ENCODE assay signal across 8 mouse cellular contexts in genomic region chr5:31194486-31195485, GRCm38 (mm10). TPM values are rescaled to one million over a fixed set of nuclear protein-coding genes. Genes with fewer than 3 reads are reported as not detected.
DNase-seq lines count a peak whose midpoint lies in the region; ATAC-seq and TF ChIP-seq lines count a peak whose summit lies in the region.

No protein-coding gene starts in this region.

- H3K9me3 ChIP-seq in heart, embryonic 11.5 days (replicated peaks; ENCODE audit: control insufficient read depth, low read length), result no peaks in the 10 kb centered on the region
- H3K9me3 ChIP-seq in ES-E14 (ENCODE audit: control insufficient read depth, insufficient read depth, low read depth, low read length), result no peaks in the 10 kb centered on the region
- no peaks in the 10 kb centered on the region for H3K9me3 ChIP-seq in hindbrain, embryonic 13.5 days
- H3K9me3 ChIP-seq in midbrain, embryonic 10.5 days (replicated peaks), result no peaks in the 10 kb centered on the region

- DNase-seq in heart, adult 2 months, result no peak
- DNase-seq in ES-E14 (ENCODE audit: low read depth, low spot score), result no peak
- no peak for DNase-seq in midbrain, embryonic 10.5 days (ENCODE audit: low spot score)
- DNase-seq in left cerebral cortex, adult 11 months (ENCODE audit: low spot score), result no peak
- DNase-seq in ovary, postnatal 10 days (ENCODE audit: low spot score), result no peak
- DNase-seq in urinary bladder, postnatal 25 days (ENCODE audit: low spot score), result no peak

- H3K27me3 ChIP-seq in heart, embryonic 11.5 days (ENCODE audit: control insufficient read depth, insufficient read depth, low read length), result no peaks in the 10 kb centered on the region
- no peaks in the 10 kb centered on the region for H3K27me3 ChIP-seq in heart, adult 2 months (ENCODE audit: control insufficient read depth, insufficient read depth, low read length)
- H3K27me3 ChIP-seq in hindbrain, embryonic 13.5 days, result no peaks in the 10 kb centered on the region
- H3K27me3 ChIP-seq in midbrain, embryonic 10.5 days (ENCODE audit: low read depth, poor library complexity, severe bottlenecking), result no peaks in the 10 kb centered on the region

- H3K27ac ChIP-seq in heart, embryonic 11.5 days (ENCODE audit: low read depth, low read length), result no peak overlapping the region
- no peak overlapping the region for H3K27ac ChIP-seq in heart, adult 2 months
- peak overlapping the region; percentile 45; the same call in 1 of the 2 replicates for H3K27ac ChIP-seq in ES-E14 (ENCODE audit: insufficient read depth, low read depth, low read length, poor library complexity, severe bottlenecking)
- H3K27ac ChIP-seq in hindbrain, embryonic 13.5 days, result no peak overlapping the region
- no peak overlapping the region for H3K27ac ChIP-seq in midbrain, embryonic 10.5 days (replicated peaks)

- 91% methylated on average over 16 of the region's 16 CpGs for WGBS in heart, embryonic 11.5 days (ENCODE audit: insufficient replicate concordance)
- 87% methylated on average over 16 of the region's 16 CpGs for WGBS in heart, adult 2 months
- WGBS in hindbrain, embryonic 13.5 days, result 95% methylated on average over 16 of the region's 16 CpGs
- 92% methylated on average over 16 of the region's 16 CpGs for WGBS in midbrain, embryonic 10.5 days

- no peak for TF ChIP-seq EP300 in heart, adult 2 months (IDR thresholded peaks at IDR 0.05; ENCODE audit: insufficient read depth, low read depth, low read length)

- H3K4me3 ChIP-seq in heart, embryonic 11.5 days (ENCODE audit: low read depth, low read length), result peak overlapping the region; percentile 73
- H3K4me3 ChIP-seq in heart, adult 2 months, result no peak overlapping the region
- peak overlapping the region in 1 of 2 experiments; percentile 92; a peak in 2 of 4 replicates for H3K4me3 ChIP-seq in ES-E14 (ENCODE audit: insufficient read depth in 1 of 2, low read depth in 1 of 2, low read length in 2 of 2, poor library complexity in 1 of 2, severe bottlenecking in 1 of 2)
- H3K4me3 ChIP-seq in hindbrain, embryonic 13.5 days, result peak overlapping the region; percentile 89
- peak overlapping the region; percentile 93 for H3K4me3 ChIP-seq in midbrain, embryonic 10.5 days

- no peak for TF ChIP-seq CTCF in heart, adult 2 months (IDR thresholded peaks at IDR 0.05)

- no peak for ATAC-seq in heart, embryonic 11.5 days (replicated peaks; ENCODE audit: insufficient number of reproducible peaks, low FRiP score, low TSS enrichment)
- no peak for ATAC-seq in hindbrain, embryonic 13.5 days (ENCODE audit: low FRiP score)

- in situ Hi-C loops in ES-E14 (cut with MboI; ENCODE audit: low sequenced_read_pairs in 2 of 2, unreplicated experiment in 2 of 2), result no loop called here

- H3K79me2 ChIP-seq in heart, adult 2 months (replicated peaks; ENCODE audit: control insufficient read depth, insufficient read depth, low read length), result no peaks in the 10 kb centered on the region

- intact Hi-C loops in heart, adult 2 months (cut with DNase I), result no loop called here

- peak overlapping the region; percentile 90 for H3K9ac ChIP-seq in heart, embryonic 11.5 days (ENCODE audit: low read depth, low read length)
- H3K9ac ChIP-seq in heart, adult 2 months (ENCODE audit: low read depth, low read length), result no peak overlapping the region
- H3K9ac ChIP-seq in ES-E14 (ENCODE audit: insufficient read depth, low read depth, low read length, poor library complexity, severe bottlenecking), result peak overlapping the region; percentile 32; the same call in 1 of the 2 replicates
- peak overlapping the region; percentile 94; the same call in 1 of the 2 replicates for H3K9ac ChIP-seq in hindbrain, embryonic 13.5 days

- H3K4me2 ChIP-seq in heart, embryonic 11.5 days, result peak overlapping the region; percentile 82
- H3K4me2 ChIP-seq in hindbrain, embryonic 13.5 days, result peak overlapping the region; percentile 80

- peaks cover 34% of the 10 kb centered on the region for H3K36me3 ChIP-seq in heart, embryonic 11.5 days (ENCODE audit: control insufficient read depth, insufficient read depth, low read length)
- peaks cover 6% of the 10 kb centered on the region for H3K36me3 ChIP-seq in heart, adult 2 months (ENCODE audit: control insufficient read depth, insufficient read depth, low read length)
- peaks cover 58% of the 10 kb centered on the region for H3K36me3 ChIP-seq in ES-E14 (ENCODE audit: control insufficient read depth, insufficient read depth, low read length, poor library complexity, severe bottlenecking)
- peaks cover 69% of the 10 kb centered on the region for H3K36me3 ChIP-seq in hindbrain, embryonic 13.5 days
- H3K36me3 ChIP-seq in midbrain, embryonic 10.5 days, result peaks cover 76% of the 10 kb centered on the region

- H3K4me1 ChIP-seq in heart, embryonic 11.5 days (ENCODE audit: control insufficient read depth, insufficient read depth, low read length), result peaks cover 11% of the 10 kb centered on the region
- H3K4me1 ChIP-seq in heart, adult 2 months (ENCODE audit: control insufficient read depth, insufficient read depth, low read length), result peaks cover 2% of the 10 kb centered on the region
- peaks cover 9 to 12% of the 10 kb centered on the region in 2 experiments for H3K4me1 ChIP-seq in ES-E14 (ENCODE audit: control insufficient read depth in 2 of 2, insufficient read depth in 2 of 2, low read length in 2 of 2, poor library complexity in 1 of 2)
- peaks cover 28% of the 10 kb centered on the region for H3K4me1 ChIP-seq in hindbrain, embryonic 13.5 days (replicated peaks)
- H3K4me1 ChIP-seq in midbrain, embryonic 10.5 days, result peaks cover 25% of the 10 kb centered on the region

- TF ChIP-seq POLR2A in heart, adult 2 months (IDR thresholded peaks at IDR 0.05; ENCODE audit: insufficient read depth, low read depth, low read length), result no peak

TF ChIP-seq in ES-E14, 5 proteins besides CTCF, POLR2A, EP300 and RAD21:
- no peak for TF ChIP-seq ZC3H11A (IDR thresholded peaks at IDR 0.05; ENCODE audit: borderline replicate concordance, low read depth, low read length)
- no peak for TF ChIP-seq ZNF384 (IDR thresholded peaks at IDR 0.05; ENCODE audit: low read depth, low read length)
- TF ChIP-seq MAFK (IDR thresholded peaks at IDR 0.05; ENCODE audit: insufficient read depth, low read depth, low read length), result no peak
- TF ChIP-seq CHD2 (IDR thresholded peaks at IDR 0.05; ENCODE audit: low read depth, low read length), result no peak
- TF ChIP-seq HCFC1 (IDR thresholded peaks at IDR 0.05; ENCODE audit: borderline replicate concordance, insufficient read depth, low read length), result no peak

RNA-seq across cellular contexts. Expression of gene Eif2b4, which starts 1.6 kb away (rescaled TPM):
- 56.7 and 58.6 TPM in 2 replicates for polyA plus RNA-seq in heart, embryonic 11.5 days (2014; fragmentation: Nextera tagmentation; extraction: Ambion mirVana)
- total RNA-seq in heart, adult 2 months (2021), result 10 to 100 TPM; 48.0 to 50.8 TPM
- 61.3 and 88.9 TPM in 2 replicates for polyA plus RNA-seq in heart, adult 2 months (2012; rRNA removed)
- total RNA-seq in ES-E14 (2012; rRNA removed), result 74.5 and 76.8 TPM in 2 replicates
- 77.0 and 77.9 TPM in 2 replicates for polyA plus RNA-seq in hindbrain, embryonic 13.5 days (2015; fragmentation: Nextera tagmentation; extraction: Ambion mirVana)
- polyA plus RNA-seq in midbrain, embryonic 10.5 days (2016; fragmentation: Nextera tagmentation; extraction: Ambion mirVana), result 86.3 and 87.7 TPM in 2 replicates

RNA-seq across cellular contexts. Expression of gene Snx17, which starts 1.8 kb away (rescaled TPM):
- 115 and 122 TPM in 2 replicates for polyA plus RNA-seq in heart, embryonic 11.5 days (2014; fragmentation: Nextera tagmentation; extraction: Ambion mirVana)
- 10 to 100 TPM; 58.1 to 63.2 TPM for total RNA-seq in heart, adult 2 months (2021)
- polyA plus RNA-seq in heart, adult 2 months (2012; rRNA removed), result 66.8 and 85.1 TPM in 2 replicates
- 72.0 and 76.5 TPM in 2 replicates for total RNA-seq in ES-E14 (2012; rRNA removed)
- 126 TPM in 2 replicates for polyA plus RNA-seq in hindbrain, embryonic 13.5 days (2015; fragmentation: Nextera tagmentation; extraction: Ambion mirVana)
- 139 and 153 TPM in 2 replicates for polyA plus RNA-seq in midbrain, embryonic 10.5 days (2016; fragmentation: Nextera tagmentation; extraction: Ambion mirVana)

RNA-seq across cellular contexts. Expression of gene Zfp513, which starts 7.3 kb away (rescaled TPM):
- 4.8 and 5.0 TPM in 2 replicates for polyA plus RNA-seq in heart, embryonic 11.5 days (2014; fragmentation: Nextera tagmentation; extraction: Ambion mirVana)
- 1 to 10 TPM; 6.6 to 8.1 TPM for total RNA-seq in heart, adult 2 months (2021)
- 12.7 and 14.2 TPM in 2 replicates for polyA plus RNA-seq in heart, adult 2 months (2012; rRNA removed)
- 15.2 and 18.5 TPM in 2 replicates for total RNA-seq in ES-E14 (2012; rRNA removed)
- polyA plus RNA-seq in hindbrain, embryonic 13.5 days (2015; fragmentation: Nextera tagmentation; extraction: Ambion mirVana), result 13.8 and 15.7 TPM in 2 replicates
- polyA plus RNA-seq in midbrain, embryonic 10.5 days (2016; fragmentation: Nextera tagmentation; extraction: Ambion mirVana), result 11.5 and 13.8 TPM in 2 replicates

RNA-seq across cellular contexts. Expression of gene Gtf3c2, which starts 14.8 kb away (rescaled TPM):
- 48.2 and 50.8 TPM in 2 replicates for polyA plus RNA-seq in heart, embryonic 11.5 days (2014; fragmentation: Nextera tagmentation; extraction: Ambion mirVana)
- 10 to 100 TPM; 27.4 to 32.3 TPM for total RNA-seq in heart, adult 2 months (2021)
- polyA plus RNA-seq in heart, adult 2 months (2012; rRNA removed), result 34.8 and 56.2 TPM in 2 replicates
- 73.8 and 83.8 TPM in 2 replicates for total RNA-seq in ES-E14 (2012; rRNA removed)
- polyA plus RNA-seq in hindbrain, embryonic 13.5 days (2015; fragmentation: Nextera tagmentation; extraction: Ambion mirVana), result 67.5 and 72.2 TPM in 2 replicates
- 120 and 124 TPM in 2 replicates for polyA plus RNA-seq in midbrain, embryonic 10.5 days (2016; fragmentation: Nextera tagmentation; extraction: Ambion mirVana)

RNA-seq across cellular contexts. Expression of gene Gm29609, which starts 15.1 kb away (rescaled TPM):
- polyA plus RNA-seq in heart, embryonic 11.5 days (2014; fragmentation: Nextera tagmentation; extraction: Ambion mirVana), result 0.76 and 1.2 TPM in 2 replicates
- total RNA-seq in heart, adult 2 months (2021), result under 1 TPM; 0.55 to 0.81 TPM
- 2.4 and 2.5 TPM in 2 replicates for polyA plus RNA-seq in heart, adult 2 months (2012; rRNA removed)
- total RNA-seq in ES-E14 (2012; rRNA removed), result 3.1 and 6.3 TPM in 2 replicates
- 0.78 and 1.8 TPM in 2 replicates for polyA plus RNA-seq in hindbrain, embryonic 13.5 days (2015; fragmentation: Nextera tagmentation; extraction: Ambion mirVana)
- polyA plus RNA-seq in midbrain, embryonic 10.5 days (2016; fragmentation: Nextera tagmentation; extraction: Ambion mirVana), result 1.7 and 2.1 TPM in 2 replicates
